Mouse (Mus musculus) embryonic facial prominence, embryonic 10.5 days (tissue): Measurements from ENCODE around the gene Sumo1. TPM values are rescaled to one million over a fixed set of nuclear protein-coding genes. Genes with fewer than 3 reads are reported as not detected.
A peak's percentile ranks its signal among the peaks of the same experiment; 100 is the strongest.

Source experiments
- DNase-seq: peaks from one replicate; pipeline ENCODE4 v3.0.0-alpha.2; 2017; ENCODE audit warnings: low spot score
- H3K27ac ChIP-seq: fragments of 300-500 bp; sonication (generic); replicated peaks from 2 replicates; pipeline ENCODE4 v1.5.1; 2016; ENCODE audit warnings: mild to moderate bottlenecking
- H3K27me3 ChIP-seq: fragments of 300-500 bp; sonication (generic); replicated peaks from 2 replicates; pipeline ENCODE4 v1.6.1; 2016; ENCODE audit warnings: low read depth, mild to moderate bottlenecking; ENCODE audit not compliant: poor library complexity, severe bottlenecking
- H3K36me3 ChIP-seq: fragments of 300-500 bp; sonication (generic); replicated peaks from 2 replicates; pipeline ENCODE4 v1.6.1; 2016; ENCODE audit warnings: mild to moderate bottlenecking, moderate library complexity
- H3K4me1 ChIP-seq: fragments of 300-500 bp; sonication (generic); 2 replicates; pipeline ENCODE4 v1.6.1; 2016
- H3K4me3 ChIP-seq: fragments of 300-500 bp; sonication (generic); 2 replicates; pipeline ENCODE4 v1.5.1; 2016; ENCODE audit warnings: mild to moderate bottlenecking, moderate library complexity
- H3K9me3 ChIP-seq: fragments of 300-500 bp; sonication (generic); 2 replicates; pipeline ENCODE4 v1.6.1; 2016; ENCODE audit warnings: mild to moderate bottlenecking
- WGBS: fragments of 180-500 bp; shearing (Covaris S2); methylation state at CpG from one replicate; pipeline ENCODE4 v1.1.7; 2016; 5-methylcytosine and 5-hydroxymethylcytosine counted together
- polyA plus RNA-seq: library from polyadenylated mRNA; unstranded; fragments of >200 nt; fragmentation: Nextera tagmentation; extraction: Ambion mirVana; gene quantifications from 2 replicates; pipeline ENCODE4 v1.2.1, GENCODE M21; 2016

The Sumo1 gene
- polyA plus RNA-seq, 1 experiment from 2014 or later, result 564 TPM

DNA sequence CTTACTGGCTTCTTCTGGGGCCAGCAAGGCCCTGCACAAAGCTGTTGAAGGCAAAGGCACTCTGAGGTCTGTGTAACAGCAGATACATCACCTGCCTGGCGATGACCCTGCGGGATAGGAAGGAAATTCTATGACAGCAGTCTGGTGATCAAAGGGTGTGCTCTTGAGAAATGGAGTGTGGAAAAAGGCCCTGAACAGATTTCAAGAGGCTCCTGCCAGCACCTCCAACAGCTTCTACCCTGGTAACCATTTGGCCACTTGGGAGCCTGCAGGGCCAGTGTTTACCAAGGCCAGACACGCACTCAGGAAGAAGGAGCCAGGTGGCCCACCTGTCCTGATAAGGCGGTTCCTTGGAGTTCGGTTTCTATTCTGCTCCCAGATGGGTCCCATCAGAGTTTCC, 91.3 kb downstream of the Sumo1 start:
- peaks cover 38% of the 10 kb centered on the region for H3K4me1 ChIP-seq
- 79% methylated on average over 5 of the region's 5 CpGs for WGBS

DNA sequence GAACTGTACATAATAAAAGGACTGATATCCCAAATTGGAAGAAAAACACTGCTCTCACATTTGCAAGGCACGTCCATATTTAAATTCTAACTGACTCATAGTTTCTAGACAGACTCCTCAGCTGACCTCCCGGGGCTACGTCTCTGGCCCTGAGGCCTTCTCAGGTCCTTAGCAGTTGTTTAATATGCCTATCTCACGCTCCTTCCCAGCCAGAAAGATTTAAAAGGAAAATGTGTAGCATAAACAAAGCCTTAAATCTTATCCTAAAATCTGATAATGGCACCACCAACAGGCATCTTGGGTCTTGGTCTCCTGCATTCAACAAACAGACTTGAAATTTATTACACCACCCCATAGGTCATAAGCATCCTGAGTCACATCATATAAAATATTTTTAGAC, 91.9 kb downstream of the Sumo1 start:
- H3K36me3 ChIP-seq, result no peaks in the 10 kb centered on the region
- H3K9me3 ChIP-seq, result no peaks in the 10 kb centered on the region
- DNase-seq, result no peak
- 79% methylated on average over 4 of the region's 4 CpGs for WGBS
- H3K27ac ChIP-seq, result no peak overlapping the region
- H3K27me3 ChIP-seq, result peaks cover 21% of the 10 kb centered on the region
- H3K4me3 ChIP-seq, result no peak overlapping the region
- peaks cover 40% of the 10 kb centered on the region for H3K4me1 ChIP-seq

More for the DNA sequence above, 91.3 kb downstream of the Sumo1 start:
- no peak for DNase-seq
- Histone ChIP-seq H3K4me3 (no peak overlapping the region), H3K9me3 (no peaks in the 10 kb centered on the region), H3K36me3 (no peaks in the 10 kb centered on the region), H3K27ac (no peak overlapping the region), H3K27me3 (peaks cover 21% of the 10 kb centered on the region)

DNA sequence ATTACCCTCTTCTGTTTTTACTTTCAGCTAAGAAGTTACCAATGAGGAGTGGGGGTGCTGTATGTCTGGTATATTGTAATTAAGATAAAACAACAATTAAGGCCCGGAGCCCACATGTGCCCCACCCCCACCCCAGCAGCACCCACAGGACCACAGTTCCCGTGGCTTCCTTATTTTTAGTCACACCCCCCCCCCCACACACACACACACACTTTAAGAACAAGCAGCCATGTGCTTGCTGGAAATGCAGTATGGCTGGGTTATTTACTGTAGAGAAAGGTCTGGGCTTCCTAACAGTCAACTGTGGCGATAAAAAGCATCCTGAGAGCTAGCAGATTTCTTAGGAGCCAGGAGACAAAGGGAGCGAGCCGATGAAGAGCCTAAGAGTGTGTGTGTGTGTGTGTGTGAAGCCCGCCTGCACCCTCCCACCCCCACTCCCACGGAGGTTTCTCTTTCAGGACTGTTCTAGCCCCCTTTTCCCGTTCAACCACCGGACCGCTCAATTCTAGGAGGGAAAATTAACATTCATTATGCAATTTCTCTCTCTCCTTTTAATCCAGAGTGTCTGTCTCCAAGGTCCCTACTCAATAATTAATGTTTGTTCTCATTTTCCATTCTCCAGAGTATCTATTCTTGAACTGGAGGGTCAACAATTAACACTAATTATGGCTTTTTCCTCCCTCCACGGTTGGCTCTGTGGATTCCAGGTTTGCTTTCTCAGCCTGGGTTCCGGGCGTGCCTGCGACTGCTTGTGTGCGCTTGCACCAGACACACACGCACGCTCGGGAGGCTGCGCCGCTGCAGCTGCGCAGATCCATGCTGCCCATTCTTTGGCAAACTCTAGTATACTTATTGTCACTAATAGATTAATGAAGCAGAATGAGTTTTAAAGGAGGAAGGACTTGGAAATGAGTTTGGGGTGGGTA, 96.1 kb downstream of the Sumo1 start:
- DNase-seq, result peak; percentile 57
- Histone ChIP-seq H3K9me3 (no peaks in the 10 kb centered on the region), H3K27me3 (peaks cover 9% of the 10 kb centered on the region), H3K4me3 (peak overlapping the region; percentile 42), H3K27ac (peak overlapping the region; percentile 80), H3K36me3 (no peaks in the 10 kb centered on the region), H3K4me1 (peaks cover 39% of the 10 kb centered on the region)
- 38% methylated on average over 21 of the region's 21 CpGs for WGBS

DNA sequence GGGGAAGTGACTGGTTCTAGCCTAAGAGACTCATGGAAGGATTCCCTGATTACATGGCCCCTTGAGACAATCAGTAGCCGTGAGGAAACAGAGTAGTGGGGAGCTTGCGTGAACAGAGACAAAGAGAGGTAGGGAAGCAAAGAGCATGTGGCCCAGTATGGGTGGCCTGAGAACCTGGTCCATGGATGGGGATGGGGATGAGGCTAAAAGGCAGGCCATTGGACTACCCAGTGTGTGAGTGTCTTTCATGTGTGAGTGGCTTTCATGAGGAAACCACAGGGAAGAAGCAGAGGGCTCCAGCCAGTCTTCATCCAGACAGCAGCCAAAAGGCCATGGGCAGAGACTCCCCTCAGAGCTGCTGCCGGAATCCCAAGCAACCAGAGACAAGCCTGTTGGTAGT, 96.8 kb downstream of the Sumo1 start:
- 70% methylated on average over 3 of the region's 3 CpGs for WGBS
- Histone ChIP-seq H3K27ac (peak overlapping the region; percentile 80), H3K36me3 (no peaks in the 10 kb centered on the region), H3K4me1 (peaks cover 34% of the 10 kb centered on the region), H3K27me3 (peaks cover 9% of the 10 kb centered on the region), H3K9me3 (no peaks in the 10 kb centered on the region), H3K4me3 (no peak overlapping the region)
- no peak for DNase-seq

DNA sequence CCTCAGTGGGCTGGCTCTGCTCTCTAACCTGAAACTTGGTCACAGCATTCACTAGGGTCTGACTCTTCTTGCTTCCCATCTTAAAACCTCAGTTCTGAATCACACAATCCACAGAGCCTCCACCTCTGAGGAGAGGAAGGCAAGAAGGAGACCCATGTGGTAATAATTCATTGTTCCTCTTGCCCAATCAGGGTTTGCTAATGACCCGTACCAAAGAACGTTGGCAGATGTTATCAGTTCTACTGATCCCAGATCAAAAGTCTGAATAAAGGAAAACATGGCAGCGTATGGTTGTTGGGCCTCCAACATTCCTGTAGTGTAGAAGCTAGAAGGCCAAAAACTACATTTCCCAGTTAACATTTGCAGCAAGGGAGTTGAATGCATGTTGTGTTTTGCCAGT, 99.1 kb downstream of the Sumo1 start:
- DNase-seq, result no peak
- Histone ChIP-seq H3K4me1 (peaks cover 36% of the 10 kb centered on the region), H3K27me3 (peaks cover 6% of the 10 kb centered on the region), H3K9me3 (no peaks in the 10 kb centered on the region), H3K36me3 (no peaks in the 10 kb centered on the region), H3K4me3 (no peak overlapping the region), H3K27ac (no peak overlapping the region)
- WGBS, result 74% methylated on average over 3 of the region's 3 CpGs

DNA sequence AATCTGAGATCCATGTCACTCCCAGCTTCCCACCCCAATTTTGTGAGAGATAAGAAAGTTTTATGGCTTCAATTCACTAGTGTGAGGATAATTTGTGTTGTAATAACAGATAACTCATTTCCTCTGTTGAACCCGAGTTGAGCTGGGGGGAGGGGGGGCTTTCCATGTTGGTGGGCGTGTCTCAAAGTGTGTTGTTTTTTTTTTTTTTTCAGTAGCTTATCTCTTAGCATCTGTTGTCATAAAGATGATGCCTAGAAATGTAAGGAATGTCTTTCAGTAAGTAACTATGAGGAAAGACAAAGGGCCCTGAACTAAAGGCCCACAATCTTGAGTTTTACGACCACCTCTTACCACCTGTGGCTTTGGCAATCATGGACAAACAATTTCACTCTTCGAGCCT, 99.9 kb downstream of the Sumo1 start:
- DNase-seq, result no peak
- Histone ChIP-seq H3K4me1 (peaks cover 41% of the 10 kb centered on the region), H3K27me3 (no peaks in the 10 kb centered on the region; the same call in 1 of the 2 replicates), H3K36me3 (no peaks in the 10 kb centered on the region), H3K9me3 (no peaks in the 10 kb centered on the region), H3K4me3 (no peak overlapping the region), H3K27ac (no peak overlapping the region)
- WGBS, result 79% methylated on average over 4 of the region's 4 CpGs

DNA sequence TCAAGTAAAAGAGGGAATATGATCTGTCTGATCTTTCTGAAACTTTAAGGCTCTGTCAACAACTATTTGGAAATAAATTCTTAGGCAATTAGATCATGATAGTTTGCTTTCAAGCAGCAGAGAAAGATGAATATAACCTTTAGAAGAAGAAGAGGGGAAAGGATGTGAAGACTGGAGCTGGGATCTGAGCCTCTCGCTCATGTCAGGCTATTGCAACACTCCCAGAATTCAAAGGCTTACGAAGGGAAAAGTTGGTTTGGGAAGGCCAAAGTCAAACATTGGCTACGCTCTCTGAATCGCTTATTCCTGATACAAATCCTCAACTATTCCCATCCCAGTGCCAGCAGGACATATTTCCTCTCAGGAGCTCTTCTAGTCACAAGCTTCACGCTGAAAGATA, 101.3 kb downstream of the Sumo1 start:
- no peaks in the 10 kb centered on the region for H3K36me3 ChIP-seq
- peaks cover 28% of the 10 kb centered on the region for H3K4me1 ChIP-seq
- 93% methylated on average over 5 of the region's 5 CpGs for WGBS
- H3K4me3 ChIP-seq, result no peak overlapping the region
- no peaks in the 10 kb centered on the region for H3K27me3 ChIP-seq
- no peaks in the 10 kb centered on the region for H3K9me3 ChIP-seq
- H3K27ac ChIP-seq, result no peak overlapping the region
- no peak for DNase-seq

DNA sequence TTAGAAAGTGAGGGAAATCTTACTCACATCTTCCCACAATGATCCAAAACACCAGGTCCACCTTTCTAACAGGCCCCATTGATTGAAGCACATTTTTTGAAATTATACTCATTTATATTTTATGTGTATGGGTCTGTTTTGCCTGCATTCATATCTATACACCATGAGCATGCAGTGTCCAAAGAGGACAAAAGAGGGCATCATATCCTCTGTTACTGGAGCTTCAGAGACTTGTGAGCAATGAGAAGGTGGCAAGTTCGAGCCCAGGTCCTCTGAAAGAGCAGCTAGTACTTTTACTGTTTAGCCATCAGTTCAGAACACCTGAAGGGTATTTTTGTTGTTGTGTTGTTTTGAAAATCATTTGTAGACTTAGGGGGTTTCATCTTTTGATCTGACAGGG, 102.4 kb downstream of the Sumo1 start:
- WGBS, result 85% methylated on average over 1 of the region's 1 CpGs
- Histone ChIP-seq H3K4me1 (peaks cover 19% of the 10 kb centered on the region), H3K4me3 (no peak overlapping the region), H3K9me3 (peaks cover under 1% of the 10 kb centered on the region; the same call in 1 of the 2 replicates), H3K27me3 (no peaks in the 10 kb centered on the region), H3K27ac (no peak overlapping the region), H3K36me3 (no peaks in the 10 kb centered on the region)
- DNase-seq, result no peak

DNA sequence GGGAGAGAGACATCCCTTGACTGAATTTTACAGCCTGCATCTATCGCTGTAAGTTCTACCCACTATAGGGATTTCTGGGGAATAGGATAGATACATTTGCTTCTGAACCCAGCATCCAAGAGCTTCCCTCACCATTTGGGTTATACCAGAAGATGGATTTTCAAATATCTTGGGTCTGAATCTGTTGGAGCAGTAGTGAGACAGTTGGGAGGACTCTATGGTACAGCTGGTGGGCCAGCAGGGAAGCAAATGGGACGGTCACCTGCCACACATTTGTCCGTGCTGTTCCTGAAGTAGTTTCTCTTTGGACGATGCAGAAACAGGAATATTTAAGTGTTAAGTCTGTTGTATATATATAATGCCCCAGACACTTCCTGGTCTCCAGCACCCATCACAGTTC, 103.1 kb downstream of the Sumo1 start:
- Histone ChIP-seq H3K27ac (no peak overlapping the region), H3K36me3 (no peaks in the 10 kb centered on the region; the same call in 1 of the 2 replicates), H3K9me3 (peaks cover 5% of the 10 kb centered on the region; the same call in 1 of the 2 replicates), H3K4me1 (peaks cover 19% of the 10 kb centered on the region), H3K27me3 (no peaks in the 10 kb centered on the region), H3K4me3 (no peak overlapping the region)
- DNase-seq, result no peak
- whole genome bisulfite sequencing, result 89% methylated on average over 4 of the region's 4 CpGs

DNA sequence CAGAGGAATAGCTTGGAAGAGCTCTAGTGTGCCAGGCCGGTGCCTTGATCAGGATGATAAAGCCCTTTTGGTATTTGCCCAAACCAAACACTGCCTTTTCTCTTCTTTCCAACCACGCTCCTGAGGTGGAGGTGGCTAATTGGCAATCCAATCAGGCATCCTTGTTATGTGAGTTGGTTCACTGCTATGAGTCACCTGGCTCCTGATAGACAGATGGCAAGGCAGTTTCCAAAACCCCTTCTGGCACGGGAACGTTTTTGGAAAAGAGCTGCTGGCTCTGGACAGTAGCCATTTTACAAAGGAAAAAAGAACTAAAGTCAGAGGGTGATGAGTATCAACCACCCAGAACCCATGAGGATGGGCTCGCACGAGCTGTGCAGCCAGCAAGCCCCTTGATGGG, 103.7 kb downstream of the Sumo1 start:
- no peak overlapping the region for H3K4me3 ChIP-seq
- 85% methylated on average over 6 of the region's 6 CpGs for WGBS
- H3K27ac ChIP-seq, result no peak overlapping the region
- no peaks in the 10 kb centered on the region; the same call in 1 of the 2 replicates for H3K36me3 ChIP-seq
- peaks cover 19% of the 10 kb centered on the region for H3K4me1 ChIP-seq
- H3K27me3 ChIP-seq, result no peaks in the 10 kb centered on the region
- peaks cover 5% of the 10 kb centered on the region; the same call in 1 of the 2 replicates for H3K9me3 ChIP-seq
- no peak for DNase-seq

DNA sequence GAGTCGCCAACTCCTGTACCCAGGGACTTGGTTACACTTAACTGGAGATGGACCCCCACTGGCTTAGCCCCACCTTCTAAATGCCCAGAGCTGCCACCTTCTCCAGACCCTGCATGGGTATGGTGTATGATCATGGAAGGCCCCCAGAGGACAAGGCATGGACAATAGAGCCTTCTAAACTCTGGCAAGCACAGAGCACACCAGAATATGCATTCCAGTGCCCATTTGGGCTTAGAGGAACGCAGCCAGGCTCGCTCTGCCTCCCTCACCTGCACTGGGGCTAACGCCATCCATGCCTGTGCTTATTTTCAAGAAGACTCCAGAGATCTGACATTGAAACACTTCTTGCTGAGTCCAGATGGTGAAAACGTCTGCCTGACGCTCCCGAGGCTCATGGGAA, 104.4 kb downstream of the Sumo1 start:
- WGBS, result 81% methylated on average over 7 of the region's 7 CpGs
- Histone ChIP-seq H3K4me1 (peaks cover 17% of the 10 kb centered on the region), H3K27me3 (no peaks in the 10 kb centered on the region), H3K27ac (no peak overlapping the region), H3K4me3 (no peak overlapping the region), H3K36me3 (no peaks in the 10 kb centered on the region; the same call in 1 of the 2 replicates), H3K9me3 (peaks cover 5% of the 10 kb centered on the region; the same call in 1 of the 2 replicates)
- no peak for DNase-seq

DNA sequence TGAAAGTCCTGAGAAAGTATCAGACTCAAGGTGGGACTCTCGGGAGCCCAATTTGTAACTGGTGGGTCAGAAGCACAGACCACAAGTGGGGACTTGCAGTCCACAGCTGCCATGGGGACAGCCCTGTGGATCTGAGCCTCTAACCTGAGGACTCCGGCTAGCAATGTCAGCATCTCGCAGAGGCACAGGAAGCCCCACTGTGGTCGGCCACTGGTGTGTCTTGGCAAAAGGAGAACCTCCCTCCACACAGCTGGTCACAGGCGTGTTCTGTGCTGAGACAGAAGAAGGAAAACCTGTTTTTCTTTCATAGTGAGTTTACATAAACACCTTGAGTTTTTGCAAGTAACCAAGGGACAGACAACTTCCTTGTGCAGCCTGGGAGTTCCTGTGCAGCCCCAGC, 104.8 kb downstream of the Sumo1 start:
- no peaks in the 10 kb centered on the region; the same call in 1 of the 2 replicates for H3K36me3 ChIP-seq
- peaks cover 17% of the 10 kb centered on the region for H3K4me1 ChIP-seq
- H3K4me3 ChIP-seq, result no peak overlapping the region
- no peak for DNase-seq
- no peaks in the 10 kb centered on the region for H3K27me3 ChIP-seq
- WGBS, result 87% methylated on average over 5 of the region's 5 CpGs
- no peak overlapping the region; the same call in 1 of the 2 replicates for H3K27ac ChIP-seq
- H3K9me3 ChIP-seq, result peaks cover 5% of the 10 kb centered on the region; the same call in 1 of the 2 replicates

DNA sequence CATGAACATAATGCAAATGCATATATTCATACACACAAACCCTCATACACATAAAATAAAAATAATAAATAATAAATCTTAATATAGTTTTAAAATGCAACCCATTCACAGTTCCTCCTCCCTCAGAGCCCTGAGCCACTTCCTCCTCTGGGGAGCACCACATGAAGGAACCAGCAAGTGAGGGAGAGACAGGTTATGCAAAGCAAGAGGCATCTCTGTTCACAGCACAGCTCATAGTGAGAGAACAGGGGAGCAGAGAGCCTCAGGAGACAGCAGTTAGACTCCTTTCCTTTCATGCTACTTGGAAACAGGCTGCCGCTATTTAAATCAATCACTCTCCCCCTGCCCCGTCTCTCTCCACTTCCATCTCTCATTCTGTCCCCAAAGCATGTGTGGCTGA, 107.1 kb downstream of the Sumo1 start:
- Histone ChIP-seq H3K4me3 (no peak overlapping the region), H3K36me3 (no peaks in the 10 kb centered on the region; the same call in 1 of the 2 replicates), H3K9me3 (peaks cover 5% of the 10 kb centered on the region; the same call in 1 of the 2 replicates), H3K27me3 (no peaks in the 10 kb centered on the region), H3K27ac (no peak overlapping the region), H3K4me1 (peaks cover 10% of the 10 kb centered on the region)
- 76% methylated on average over 2 of the region's 2 CpGs for WGBS
- DNase-seq, result no peak
